Mouse (Mus musculus) monocyte, adult 5-6 weeks (primary cell): Measurements from ENCODE around the gene Tfam. TPM values are rescaled to one million over a fixed set of nuclear protein-coding genes. Genes with fewer than 3 reads are reported as not detected.

Source experiments
- ATAC-seq: fragments of 153-309, 156-312 bp; replicated peaks from 2 replicates; pipeline ENCODE4 v1.8.0; 2017; ENCODE audit warnings: mild to moderate bottlenecking; ENCODE audit not compliant: low TSS enrichment, insufficient number of reproducible peaks, severe bottlenecking, poor library complexity, low FRiP score
- total RNA-seq: library from RNA; stranded (forward); fragments of 200-1000, 200-491, 200-594 nt; gene quantifications from 3 replicates; pipeline ENCODE4 v1.2.3, GENCODE M21; 2017

Gene Tfam
- 75.9 to 134 TPM (median 89.0 TPM) in 3 replicates for total RNA-seq

DNA sequence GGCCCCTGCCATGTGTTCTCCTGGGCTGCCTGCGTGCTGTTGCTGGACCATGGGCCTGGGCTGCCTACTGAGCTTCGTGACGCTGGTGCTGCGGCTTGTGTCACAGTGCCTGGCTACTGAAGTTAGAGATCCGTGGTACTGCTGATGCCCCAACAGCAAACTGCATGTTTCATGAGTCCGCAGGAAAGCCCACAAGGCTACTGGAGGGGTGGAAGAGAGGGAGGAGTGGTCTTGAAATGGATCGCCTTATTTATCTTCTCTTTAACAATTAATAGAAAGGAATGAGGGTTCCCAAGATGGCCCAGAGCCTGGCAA lies at the start of gene Tfam:
Tfam (minus strand) TSS at position 41 of the 315 bp plus-strand sequence.
- ATAC-seq, result no peak

GRCm38 (mm10) chr10:71285126-71285580 lies 47.1 kb upstream of the Tfam start, which contains the start of gene Ube2d1:
Gene Ube2d1, minus strand, starts transcription at chr10:71285262.
- peak; percentile 73 for ATAC-seq

GRCm38 (mm10) chr10:71284511-71285125 lies 46.5 kb upstream of the Tfam start:
- ATAC-seq, result no peak; the same call in 1 of the 2 replicates

DNA sequence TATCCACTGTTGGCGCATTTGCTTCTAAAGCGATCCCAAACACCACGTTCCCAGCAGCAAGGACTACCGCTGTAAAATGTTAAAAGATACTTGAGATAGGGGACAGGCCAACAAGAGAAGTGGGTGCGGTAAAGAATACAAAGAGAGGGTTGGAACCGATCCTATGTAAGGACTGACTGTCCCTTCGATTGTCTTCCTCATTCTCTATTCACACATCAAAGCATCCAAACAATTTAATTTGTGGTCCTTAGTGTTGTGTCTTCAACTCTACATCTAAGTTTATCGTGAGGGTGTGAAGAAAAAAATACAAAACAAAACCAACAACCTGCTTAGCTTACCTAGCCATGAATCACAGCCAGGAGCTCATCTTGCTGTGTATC lies 46.0 kb upstream of the Tfam start:
- ATAC-seq, result no peak

- no peak for ATAC-seq
These were observed 35.1 kb upstream of the Tfam start for GRCm38 (mm10) chr10:71273008-71273739.

DNA sequence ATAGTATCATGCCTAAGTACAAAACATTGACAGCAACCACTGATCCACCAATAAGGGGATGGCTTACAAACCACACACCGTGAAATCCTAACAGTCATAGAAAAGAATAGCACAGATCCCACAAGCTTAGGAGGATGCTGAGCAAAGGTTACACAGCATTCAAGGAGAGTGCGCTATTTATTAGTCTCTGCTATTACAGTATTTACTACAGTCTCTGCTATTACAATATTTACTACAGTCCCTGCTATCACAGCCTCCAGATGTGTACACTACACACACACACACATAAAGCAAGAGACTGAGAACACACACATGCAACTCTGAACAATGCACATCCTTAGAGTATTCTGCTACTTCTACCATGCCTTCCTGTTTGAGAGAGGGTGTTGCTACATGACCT lies 29.9 kb upstream of the Tfam start:
- no peak for ATAC-seq

DNA sequence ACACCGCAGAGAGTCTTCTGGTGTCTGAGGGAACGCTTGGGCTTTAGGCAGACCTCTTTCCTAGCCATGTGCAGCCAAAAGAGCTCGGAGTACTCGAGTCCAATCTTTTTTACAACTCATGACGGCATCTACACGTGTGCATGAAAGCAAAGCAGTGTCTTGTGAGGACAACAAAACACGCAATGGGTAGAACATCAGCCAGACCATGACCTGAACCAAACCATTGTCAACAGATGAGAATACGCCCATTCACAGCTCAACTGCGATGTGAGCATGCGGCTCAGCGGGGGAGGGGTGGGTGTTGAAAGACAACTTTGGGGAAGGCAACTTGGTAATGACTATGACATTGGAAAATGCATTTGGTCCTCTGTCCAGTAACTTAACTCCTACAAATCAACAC lies 29.4 kb upstream of the Tfam start:
- no peak for ATAC-seq

DNA sequence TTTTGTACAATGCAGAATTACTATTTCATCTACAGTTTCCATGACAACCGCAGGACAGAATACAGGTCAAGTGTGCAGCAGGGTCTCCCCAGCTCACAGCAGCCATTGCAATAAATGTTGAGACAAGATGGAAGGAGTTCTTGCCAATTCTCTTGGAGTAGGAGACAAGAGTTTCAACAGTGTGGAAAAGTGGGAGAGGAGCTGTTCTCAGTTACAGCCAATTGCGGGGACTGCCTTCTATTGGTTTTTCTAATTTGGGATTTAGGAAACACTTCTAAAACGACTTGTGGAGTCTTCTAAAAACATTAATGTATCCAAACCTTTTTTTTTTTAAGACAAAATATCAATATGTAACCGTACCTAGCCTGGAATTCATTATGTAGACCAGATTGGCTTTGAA lies 27.0 kb upstream of the Tfam start:
- no peak for ATAC-seq

GRCm38 (mm10) chr10:71261637-71262036 lies 23.6 kb upstream of the Tfam start:
- no peak for ATAC-seq

DNA sequence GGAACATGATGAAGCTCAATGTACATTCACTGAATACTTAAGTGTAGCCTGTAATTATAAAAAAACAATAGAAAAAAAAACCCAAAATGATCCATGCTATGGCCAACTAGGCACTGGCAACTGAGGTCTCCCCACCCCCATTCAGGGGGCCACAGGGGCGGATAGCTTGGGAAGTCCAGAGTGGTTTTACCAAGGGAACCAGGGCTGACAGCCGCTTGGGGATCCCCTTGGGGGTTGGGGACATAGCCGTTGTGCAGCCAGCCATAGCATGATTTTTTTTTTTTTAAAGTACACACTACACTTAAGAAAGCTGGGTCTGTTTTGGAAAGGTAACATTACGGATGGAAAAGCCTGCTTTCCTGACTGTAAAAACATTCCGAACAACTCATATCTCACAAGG lies 20.9 kb upstream of the Tfam start:
- ATAC-seq, result no peak

- ATAC-seq, result no peak
These were observed 20.4 kb upstream of the Tfam start for GRCm38 (mm10) chr10:71258516-71258915.

DNA sequence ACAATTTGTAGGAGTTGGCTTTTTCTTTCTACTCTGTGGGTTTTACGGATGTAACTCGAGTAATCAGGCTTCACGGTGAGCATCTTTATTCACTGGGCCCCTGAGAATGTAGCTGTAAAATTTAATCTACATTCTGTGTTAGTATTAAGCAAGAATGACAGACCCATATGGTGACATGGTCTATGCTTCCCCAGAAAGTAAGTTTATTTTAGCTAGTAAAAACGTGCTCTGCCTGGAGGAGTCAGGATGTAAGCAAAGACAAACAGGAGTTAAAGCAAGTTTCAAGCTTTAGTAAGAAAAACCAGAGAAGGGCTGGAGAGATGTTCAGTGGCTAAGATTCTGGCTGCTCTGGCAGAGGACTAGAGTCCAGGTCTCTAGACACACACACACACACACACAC lies 15.1 kb upstream of the Tfam start:
- ATAC-seq, result no peak

GRCm38 (mm10) chr10:71252421-71252820 lies 14.3 kb upstream of the Tfam start:
- no peak for ATAC-seq

- no peak for ATAC-seq
These were observed 13.8 kb upstream of the Tfam start for GRCm38 (mm10) chr10:71251846-71252245.

GRCm38 (mm10) chr10:71251256-71251655 lies 13.2 kb upstream of the Tfam start:
- no peak for ATAC-seq

DNA sequence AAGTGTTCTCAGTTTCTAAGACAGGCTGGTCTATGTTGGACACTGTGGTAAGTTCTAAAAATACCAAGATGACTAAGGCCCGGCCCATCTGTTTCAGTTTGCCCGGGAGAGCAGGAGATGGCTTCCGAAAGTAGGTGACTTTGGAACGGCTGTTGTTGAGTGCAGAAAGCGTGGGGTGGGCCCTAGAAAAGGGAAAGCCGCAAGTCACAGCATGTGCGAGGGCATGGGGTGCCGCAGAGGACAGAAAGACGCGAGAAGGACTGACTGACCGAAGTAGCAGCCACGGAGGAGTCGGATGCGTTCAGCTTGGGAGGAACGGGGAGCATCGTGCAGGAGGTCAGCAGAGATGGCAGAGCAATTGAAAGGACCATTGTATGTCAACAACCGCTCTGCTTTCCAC lies 12.4 kb upstream of the Tfam start:
- ATAC-seq, result no peak

DNA sequence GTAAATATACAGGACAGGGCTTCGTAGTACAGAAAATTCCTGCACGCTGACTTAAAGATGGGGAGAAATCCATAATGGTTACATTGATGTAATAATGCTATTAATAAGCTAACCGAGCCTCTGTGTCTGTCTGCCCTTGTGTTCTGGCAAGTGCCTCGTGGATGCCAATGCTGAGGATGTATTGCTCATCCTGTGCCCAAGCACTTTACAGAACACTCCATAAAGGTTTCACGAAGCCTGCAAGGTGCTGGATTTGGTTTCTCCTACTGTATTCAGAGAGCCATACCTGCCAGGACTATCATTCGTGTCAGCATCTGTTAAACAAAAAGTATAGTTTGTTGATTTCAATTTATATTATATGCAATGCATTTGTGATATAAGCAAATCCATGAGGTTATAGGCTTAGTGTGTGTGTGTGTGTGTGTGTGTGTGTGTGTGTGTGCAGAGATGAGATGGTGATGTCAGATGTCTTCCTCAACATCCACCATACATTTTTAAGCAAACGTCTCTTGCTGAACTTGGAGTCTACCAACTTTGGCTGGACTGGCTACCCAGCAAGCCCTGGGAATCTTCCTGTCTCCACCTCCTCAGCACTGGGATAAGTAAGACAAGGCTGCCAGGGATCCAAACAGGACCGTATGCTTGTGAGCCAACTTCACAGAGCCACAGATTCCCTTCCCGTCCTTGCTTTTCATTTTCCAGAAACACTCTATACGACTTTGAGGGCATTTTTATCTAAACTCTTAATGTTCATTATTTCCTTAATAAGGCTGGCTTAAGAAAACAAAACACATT lies 11.2 kb upstream of the Tfam start:
- no peak for ATAC-seq

GRCm38 (mm10) chr10:71246956-71247355 lies 8.9 kb upstream of the Tfam start:
- ATAC-seq, result no peak

DNA sequence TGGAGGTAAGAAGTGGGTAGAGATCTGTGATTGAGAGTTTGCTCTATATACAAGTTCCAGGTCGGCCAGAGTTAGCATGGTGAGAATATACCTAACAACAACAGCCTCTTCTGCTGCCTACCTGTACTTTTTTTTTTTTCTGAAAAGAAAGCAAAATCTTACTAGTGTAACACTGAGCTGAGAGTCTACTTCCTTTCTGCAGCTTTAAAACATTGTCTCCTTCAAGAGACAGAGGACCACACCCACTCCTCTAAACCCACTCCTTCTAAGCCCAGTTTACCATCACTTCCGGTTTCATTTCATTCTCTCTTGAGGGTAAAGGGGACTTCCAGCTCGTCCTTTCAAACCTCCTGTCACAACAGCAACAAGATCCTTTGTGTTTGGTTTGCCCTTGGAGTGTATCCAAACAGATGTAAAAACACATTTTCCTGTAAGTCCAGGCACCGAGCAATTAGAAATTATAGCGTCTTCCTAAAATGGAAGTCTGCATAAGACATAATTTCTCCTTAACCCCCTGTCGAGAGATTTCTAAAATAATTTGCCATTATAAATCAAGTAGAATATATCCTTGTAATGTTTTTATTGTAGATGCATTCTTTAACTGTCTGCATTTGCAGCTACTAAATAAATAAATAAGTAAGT lies 1.5 kb upstream of the Tfam start:
- peak; percentile 57 for ATAC-seq
